Mouse (Mus musculus): ENCODE measurements around the gene Gm17387.

DNA sequence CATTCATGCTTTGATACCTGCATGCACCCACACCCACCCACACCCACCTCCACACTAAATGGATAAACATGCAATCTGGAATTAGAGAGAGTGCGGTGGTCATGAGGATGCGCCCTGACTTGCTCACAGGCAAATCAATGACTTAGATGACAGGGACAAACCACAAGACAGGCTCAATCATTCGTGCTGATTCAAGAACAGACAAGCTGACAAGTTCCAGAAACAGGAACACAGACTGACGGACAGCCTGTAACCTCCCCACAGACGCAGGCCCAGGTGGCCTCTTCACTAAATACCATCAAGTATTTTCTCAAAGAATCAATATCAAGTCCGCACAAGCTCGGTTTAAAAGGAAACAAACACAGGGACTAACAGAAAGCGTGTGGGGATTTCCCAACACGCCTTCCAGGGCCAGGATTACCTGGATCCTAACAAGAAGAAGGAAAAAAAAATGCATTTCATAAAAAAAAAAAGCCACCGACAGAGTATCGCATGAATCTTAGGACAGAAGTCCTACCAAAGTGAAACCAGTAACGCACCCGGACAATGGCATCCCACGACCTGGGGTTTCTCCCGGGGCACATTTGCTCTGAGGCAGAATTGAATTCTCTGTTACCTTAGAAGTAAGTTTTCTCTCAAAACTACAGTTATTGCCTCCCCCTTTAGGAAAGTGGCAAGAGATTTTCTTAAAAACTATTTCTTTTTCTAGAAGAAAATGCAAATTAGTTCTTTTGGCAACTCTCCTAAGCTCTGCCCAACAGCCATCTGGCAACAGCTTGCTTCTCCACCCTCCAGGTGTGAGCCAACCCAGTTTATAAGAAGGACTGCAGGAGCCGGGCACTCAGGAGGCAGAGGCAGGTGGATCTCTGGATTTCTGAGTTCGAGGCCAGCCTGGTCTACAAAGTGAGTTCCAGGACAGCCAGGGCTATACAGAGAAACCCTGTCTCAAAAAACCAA, 41.5 kb upstream of the Gm17387 start:
- TF ChIP-seq CTCF (IDR thresholded peaks at IDR 0.05; ENCODE audit: insufficient read depth, low read depth, low read length) (no peak), POLR2A (IDR thresholded peaks at IDR 0.05; ENCODE audit: insufficient read depth, low read depth, low read length) (no peak)

Measured in olfactory bulb, adult 2 months (tissue).